Mouse (Mus musculus): ENCODE results near the gene D430042O09Rik.
A peak's percentile ranks its signal among the peaks of the same experiment; 100 is the strongest.

D430042O09Rik gene

DNA sequence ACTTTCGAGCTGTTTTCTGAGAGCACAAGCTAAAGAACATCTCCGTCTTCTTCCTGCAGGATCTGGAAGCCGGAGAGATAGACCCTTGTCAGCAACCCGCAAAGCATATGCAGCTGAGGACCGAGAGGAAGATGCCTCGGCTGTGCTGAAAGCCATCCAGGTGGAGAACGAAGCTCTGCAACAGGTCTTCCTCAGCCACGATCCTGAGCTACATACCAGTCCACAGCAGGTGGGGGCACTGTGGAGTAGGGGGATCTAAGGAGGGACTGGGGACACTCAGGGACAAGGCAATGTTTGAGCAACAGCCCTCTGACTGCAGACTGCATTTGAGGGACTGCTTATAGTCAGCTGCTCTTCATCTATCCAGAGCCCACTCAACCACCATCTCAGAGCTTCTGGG is 105.0 kb downstream of the D430042O09Rik start:
- no peak for DNase-seq (ENCODE audit: low spot score)

DNA sequence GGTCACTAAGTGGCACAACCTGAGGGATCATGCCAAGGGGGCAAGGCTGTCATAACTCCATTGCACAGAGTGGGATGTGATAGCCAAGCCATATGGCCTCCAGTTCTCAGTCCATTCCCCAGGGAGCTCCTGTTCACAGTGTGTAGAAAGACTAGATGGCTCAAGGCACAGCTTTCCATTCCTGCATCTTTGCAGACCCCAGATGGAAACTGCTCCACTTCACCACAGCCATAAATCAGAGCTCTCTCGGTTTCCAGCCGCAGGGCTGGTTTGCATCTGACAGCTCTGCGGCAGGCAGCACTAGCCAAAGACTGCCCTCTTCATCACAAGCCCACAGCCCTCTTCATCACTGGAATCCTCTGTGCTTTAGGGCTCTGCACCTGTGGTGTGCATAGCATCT is 108.0 kb downstream of the D430042O09Rik start:
- DNase-seq (ENCODE audit: low spot score): no peak

- DNase-seq (ENCODE audit: low spot score): no peak
Measured at GRCm38 (mm10) chr7:125818301-125818712, 110.6 kb downstream of the D430042O09Rik start.

GRCm38 (mm10) chr7:125820233-125820632 is 112.5 kb downstream of the D430042O09Rik start:
- DNase-seq (ENCODE audit: low spot score): no peak

- no peak for DNase-seq (ENCODE audit: low spot score)
Measured at GRCm38 (mm10) chr7:125826425-125826824, 118.7 kb downstream of the D430042O09Rik start.

- no peak for DNase-seq (ENCODE audit: low spot score)
Measured at GRCm38 (mm10) chr7:125826887-125827286, 119.2 kb downstream of the D430042O09Rik start.

DNA sequence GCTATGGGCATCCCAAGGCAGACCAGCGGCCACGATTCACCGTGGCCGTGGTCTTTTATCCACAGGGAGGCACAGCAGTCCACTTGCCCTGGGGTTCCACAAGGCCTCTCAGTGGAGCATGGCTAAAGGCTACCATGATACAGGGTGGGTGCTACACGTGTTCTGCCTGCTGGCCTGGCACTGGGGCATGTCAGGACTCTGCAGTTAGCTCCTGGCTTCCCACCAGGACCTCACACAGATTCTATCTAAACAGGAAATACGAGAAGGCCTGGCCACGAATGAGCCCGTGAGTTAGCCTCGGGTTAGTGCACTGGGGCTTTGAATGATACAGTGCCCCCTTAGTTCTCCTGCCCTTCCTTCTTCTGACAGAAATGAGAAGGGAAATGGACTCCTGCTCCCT is 119.7 kb downstream of the D430042O09Rik start:
- DNase-seq (ENCODE audit: low spot score): peak; percentile 10

GRCm38 (mm10) chr7:125828561-125828960 is 120.9 kb downstream of the D430042O09Rik start:
- no peak for DNase-seq (ENCODE audit: low spot score)

GRCm38 (mm10) chr7:125829121-125829666 is 121.5 kb downstream of the D430042O09Rik start:
- DNase-seq (ENCODE audit: low spot score): peak; percentile 28

GRCm38 (mm10) chr7:125832767-125833166 is 125.1 kb downstream of the D430042O09Rik start:
- DNase-seq (ENCODE audit: low spot score): no peak

DNA sequence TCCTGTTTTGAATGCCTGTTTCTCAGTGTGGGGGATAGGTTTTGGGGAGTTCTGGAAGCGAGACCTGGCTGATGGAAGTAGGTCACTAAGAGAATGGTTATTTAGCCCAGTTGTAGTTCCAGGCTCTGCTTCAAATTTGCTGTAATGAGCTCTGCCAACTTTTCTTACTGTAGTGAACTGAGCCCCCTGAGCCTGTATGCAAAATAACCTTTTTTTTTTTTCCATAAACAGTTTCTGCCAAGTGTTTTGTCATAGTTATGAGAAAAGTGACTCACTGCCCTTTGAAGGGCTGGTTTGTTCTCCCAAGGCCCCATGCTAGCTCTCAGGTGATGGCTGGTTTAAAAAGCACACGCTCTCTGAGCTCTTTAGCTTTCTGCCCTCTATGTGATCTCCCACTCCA is 125.8 kb downstream of the D430042O09Rik start:
- no peak for DNase-seq (ENCODE audit: low spot score)

- no peak for DNase-seq (ENCODE audit: low spot score)
Measured at GRCm38 (mm10) chr7:125838078-125838742, 130.5 kb downstream of the D430042O09Rik start.

- DNase-seq (ENCODE audit: low spot score): no peak
Measured at GRCm38 (mm10) chr7:125845611-125846010, 137.9 kb downstream of the D430042O09Rik start.

DNA sequence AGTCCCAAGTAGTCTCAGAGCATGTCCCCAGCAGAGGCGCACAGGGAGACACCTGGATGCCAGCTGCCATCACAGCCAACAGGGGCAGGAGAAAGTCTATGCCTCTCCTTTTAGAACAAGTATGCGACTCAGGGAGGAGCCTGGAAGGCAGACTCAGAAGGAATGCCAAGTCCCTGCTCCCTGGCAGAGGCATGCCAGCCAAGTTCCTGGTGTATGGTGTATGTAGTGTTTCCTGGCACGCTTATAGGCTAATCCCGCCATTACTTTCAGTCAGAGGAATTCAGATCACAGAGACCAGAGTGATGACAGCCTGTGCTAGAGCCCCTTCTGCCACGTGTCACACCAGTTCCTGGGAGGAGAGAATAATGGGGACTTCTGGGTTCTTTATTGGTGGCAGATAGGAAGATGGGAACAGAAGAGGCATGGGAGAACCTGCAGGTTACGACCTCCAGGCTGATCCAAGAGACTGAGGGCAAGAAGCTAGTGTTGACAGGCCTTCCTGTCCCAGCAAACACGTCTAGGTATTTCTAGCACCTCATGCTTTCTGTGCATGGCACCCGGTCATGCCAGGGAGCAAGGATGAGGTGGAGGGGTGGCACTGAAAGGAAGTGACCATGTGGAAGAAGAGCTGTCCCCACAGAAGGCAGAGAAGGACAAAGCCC is 139.3 kb downstream of the D430042O09Rik start:
- no peak for DNase-seq (ENCODE audit: low spot score)

GRCm38 (mm10) chr7:125847528-125847866 is 139.8 kb downstream of the D430042O09Rik start:
- DNase-seq (ENCODE audit: low spot score): no peak

GRCm38 (mm10) chr7:125859564-125859963 is 151.9 kb downstream of the D430042O09Rik start:
- DNase-seq (ENCODE audit: low spot score): no peak

DNA sequence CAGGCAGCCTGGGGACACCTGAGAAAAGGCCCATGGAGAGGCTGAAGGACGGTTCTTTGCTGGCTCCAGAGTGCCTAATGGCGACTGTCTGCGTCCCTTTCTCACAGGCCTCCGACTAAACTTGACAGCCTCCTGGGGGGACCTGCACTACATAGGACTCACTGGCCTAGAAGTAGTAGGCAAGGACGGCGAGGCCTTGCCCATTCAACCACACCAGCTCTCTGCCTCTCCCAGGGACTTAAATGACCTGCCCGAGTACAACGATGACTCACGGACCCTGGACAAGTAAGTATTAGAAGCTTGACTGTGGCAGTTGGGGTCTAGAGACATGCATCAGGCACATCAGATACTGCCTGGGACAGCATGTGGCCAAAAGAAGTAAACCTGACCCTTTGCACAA is 152.7 kb downstream of the D430042O09Rik start:
- no peak for DNase-seq (ENCODE audit: low spot score)

- no peak for DNase-seq (ENCODE audit: low spot score)
Measured at GRCm38 (mm10) chr7:125864026-125864425, 156.3 kb downstream of the D430042O09Rik start.

- DNase-seq (ENCODE audit: low spot score): peak; percentile 46
Measured at GRCm38 (mm10) chr7:125865234-125865633, 157.5 kb downstream of the D430042O09Rik start.

GRCm38 (mm10) chr7:125868570-125868969 is 160.9 kb downstream of the D430042O09Rik start:
- DNase-seq (ENCODE audit: low spot score): no peak

- DNase-seq (ENCODE audit: low spot score): no peak
Measured at GRCm38 (mm10) chr7:125871404-125872201, 163.9 kb downstream of the D430042O09Rik start.

- no peak for DNase-seq (ENCODE audit: low spot score)
Measured at GRCm38 (mm10) chr7:125872202-125872580, 164.5 kb downstream of the D430042O09Rik start.

GRCm38 (mm10) chr7:125872874-125873273 is 165.2 kb downstream of the D430042O09Rik start:
- no peak for DNase-seq (ENCODE audit: low spot score)

All from yolk sac, embryonic 10.5 days (tissue).